Mouse (Mus musculus) gastrocnemius, postnatal 25 days (tissue): ENCODE data around the gene Itpripl1. TPM values are rescaled to one million over a fixed set of nuclear protein-coding genes. Genes with fewer than 3 reads are reported as not detected.
"Not testable (repeated sequence)": the region's sequence is repeated elsewhere in the genome, so short reads cannot be mapped to it uniquely, and the experiment has no call there.

Source experiments
- DNase-seq: peaks from one replicate; pipeline ENCODE4 v3.0.0; 2022
- total RNA-seq, 2 experiments: library from RNA; stranded (reverse); gene quantifications; 1 replicate in 1 of 2; 2 replicates in 1 of 2; pipeline ENCODE4 v1.2.3; 2021

The Itpripl1 gene
- total RNA-seq, 2 experiments from 2014 or later = 4.1 to 5.2 TPM

DNA sequence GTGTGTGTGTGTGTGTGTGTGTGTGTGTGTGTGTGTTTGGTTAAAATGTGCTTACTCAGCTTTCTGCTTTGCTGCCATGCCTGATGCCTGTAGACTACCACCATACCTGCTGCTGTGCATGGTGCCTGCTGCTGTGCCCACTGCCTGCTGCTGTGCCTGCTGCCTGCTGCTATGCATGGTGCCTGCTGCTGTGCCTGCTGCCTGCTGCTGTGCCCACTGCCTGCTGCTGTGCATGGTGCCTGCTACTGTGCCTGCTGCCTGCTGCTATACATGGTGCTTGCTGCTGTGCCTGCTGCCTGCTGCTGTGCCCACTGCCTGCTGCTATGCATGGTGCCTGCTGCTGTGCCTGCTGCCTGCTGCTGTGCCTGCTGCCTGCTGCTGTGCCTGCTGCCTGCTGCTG is 53.1 kb downstream of the Itpripl1 start:
- not testable (repeated sequence) for DNase-seq

Other genes starting within 250 kb of the Itpripl1 start
- gene Sppl2a, start 210.2 kb downstream of the Itpripl1 start, total RNA-seq = 10 to 100 TPM; 58.6 TPM
- 1 to 10 TPM; 7.4 to 7.6 TPM for gene Ap4e1, start 134.7 kb downstream of the Itpripl1 start, total RNA-seq
- 10 to 100 TPM; 10.3 to 14.3 TPM for gene Blvra, start 72.8 kb downstream of the Itpripl1 start, total RNA-seq
- 1 to 10 TPM; 1.7 to 2.4 TPM for gene Ncaph, start 9.5 kb downstream of the Itpripl1 start, total RNA-seq
- under 1 TPM; 0.23 to 0.54 TPM for gene 1810024B03Rik, start 64.8 kb upstream of the Itpripl1 start, total RNA-seq
- gene Snrnp200, start 64.9 kb upstream of the Itpripl1 start, total RNA-seq = 10 to 100 TPM; 32.8 to 34.1 TPM
- gene Ciao1, start 104.4 kb upstream of the Itpripl1 start, total RNA-seq = 10 to 100 TPM; 40.8 to 42.9 TPM
- gene Tmem127, start 104.5 kb upstream of the Itpripl1 start, total RNA-seq = 10 to 100 TPM; 22.2 to 23.6 TPM
- gene Stard7, start 126.8 kb upstream of the Itpripl1 start, total RNA-seq = 100 to 1,000 TPM in 1 of 2 experiments, 10 to 100 TPM in 1; 95.4 to 105 TPM
- gene Dusp2, start 192.7 kb upstream of the Itpripl1 start, total RNA-seq = 1 to 10 TPM in 1 of 2 experiments, under 1 TPM in 1; 0.91 to 1.1 TPM
- not detected for gene Astl, start 195.2 kb upstream of the Itpripl1 start, total RNA-seq
- gene Adra2b, start 219.8 kb upstream of the Itpripl1 start, total RNA-seq = under 1 TPM; 0.64 to 0.67 TPM